Mouse (Mus musculus) CH12.LX (cell line): ENCODE data around the gene Lta. TPM values are rescaled to one million over a fixed set of nuclear protein-coding genes. Genes with fewer than 3 reads are reported as not detected.
A peak's percentile ranks its signal among the peaks of the same experiment; 100 is the strongest.

ENCODE experiments used
- DNase-seq: peaks from one replicate; pipeline ENCODE4 v3.0.0-alpha.2; 2013; ENCODE audit errors: extremely low read depth
- H3K27ac ChIP-seq: 2 replicates; pipeline ENCODE4 v1.5.1; 2012; ENCODE audit warnings: low read depth, mild to moderate bottlenecking, control low read depth, moderate library complexity; ENCODE audit not compliant: insufficient read depth
- H3K27me3 ChIP-seq: replicated peaks from 2 replicates; pipeline ENCODE3; 2012; ENCODE audit warnings: inconsistent platforms
- H3K36me3 ChIP-seq, 2 experiments: replicated peaks in 1 of 2; 2 replicates each; pipeline versions ENCODE3 to v1.6.1; 2012; ENCODE audit warnings: inconsistent platforms in 1 of 2, low read length in 1 of 2, mild to moderate bottlenecking in 1 of 2, mixed read lengths in 1 of 2, moderate library complexity in 1 of 2; ENCODE audit not compliant: control insufficient read depth in 1 of 2, insufficient read depth in 1 of 2
- H3K4me1 ChIP-seq, 2 experiments: 2 replicates each; pipeline ENCODE4 v1.6.1; 2012; ENCODE audit warnings: inconsistent platforms in 1 of 2, moderate library complexity in 1 of 2; ENCODE audit not compliant: insufficient read depth in 2 of 2, control insufficient read depth in 1 of 2
- H3K4me2 ChIP-seq: 2 replicates; pipeline ENCODE4 v1.6.1; 2012; ENCODE audit warnings: low read depth, mild to moderate bottlenecking, control low read depth; ENCODE audit not compliant: poor library complexity, insufficient read depth, severe bottlenecking
- H3K4me3 ChIP-seq, 3 experiments: fragments of 150-350 bp in 1 of 3; sonication (generic) in 1 of 3; replicated peaks in 1 of 3; 2 replicates each; pipeline versions ENCODE3 to v1.5.1; 2011 to 2012; ENCODE audit warnings: low read depth in 2 of 3, low read length in 2 of 3, mild to moderate bottlenecking in 2 of 3, moderate library complexity in 2 of 3, control low read depth in 1 of 3, improper control_type of control experiment in 1 of 3, inconsistent platforms in 1 of 3, mixed read lengths in 1 of 3; ENCODE audit not compliant: poor library complexity in 1 of 3
- H3K79me2 ChIP-seq: replicated peaks from 2 replicates; pipeline ENCODE4 v1.6.1; 2012; ENCODE audit warnings: mild to moderate bottlenecking, moderate library complexity; ENCODE audit not compliant: control insufficient read depth, poor library complexity, insufficient read depth, severe bottlenecking; ENCODE audit errors: extremely low read depth
- H3K9ac ChIP-seq: 2 replicates; pipeline ENCODE4 v1.6.1; 2012; ENCODE audit warnings: low read depth, mild to moderate bottlenecking, control low read depth, moderate library complexity; ENCODE audit not compliant: insufficient read depth
- H3K9me3 ChIP-seq: replicated peaks from 2 replicates; pipeline ENCODE3; 2012; ENCODE audit warnings: low read length, inconsistent platforms, mixed read lengths
- BHLHE40 ChIP-seq: IDR thresholded peaks from 2 replicates; pipeline ENCODE4 v1.6.1; 2011; ENCODE audit warnings: mild to moderate bottlenecking, low read depth, low read length, improper control_type of control experiment
- CHD1 ChIP-seq: IDR thresholded peaks from 2 replicates; pipeline ENCODE4 v1.6.1; 2012; ENCODE audit warnings: low read depth, low read length, improper control_type of control experiment, inconsistent platforms
- CHD2 ChIP-seq: IDR thresholded peaks from 2 replicates; pipeline ENCODE4 v1.6.1; 2011; ENCODE audit warnings: low read length, improper control_type of control experiment
- CTCF ChIP-seq, 2 experiments: IDR thresholded peaks in 1 of 2; conservative IDR thresholded peaks in 1 of 2; 2 replicates each; pipeline ENCODE4 v1.5.1; 2011 to 2012; ENCODE audit warnings: low read depth in 2 of 2, low read length in 2 of 2, improper control_type of control experiment in 1 of 2, inconsistent platforms in 1 of 2, mild to moderate bottlenecking in 1 of 2, moderate library complexity in 1 of 2
- E2F4 ChIP-seq: IDR thresholded peaks from 2 replicates; pipeline ENCODE4 v1.6.1; 2011; ENCODE audit warnings: low read depth, low read length, improper control_type of control experiment; ENCODE audit not compliant: insufficient replicate concordance
- ELF1 ChIP-seq: IDR thresholded peaks from 2 replicates; pipeline ENCODE4 v1.6.1; 2014; ENCODE audit warnings: low read depth, mild to moderate bottlenecking, inconsistent platforms, low read length, improper control_type of control experiment
- ETS1 ChIP-seq: conservative IDR thresholded peaks from 2 replicates; pipeline ENCODE4 v1.6.1; 2012; ENCODE audit warnings: low read depth, mild to moderate bottlenecking, inconsistent platforms, low read length, improper control_type of control experiment, moderate library complexity
- HCFC1 ChIP-seq: IDR thresholded peaks from 2 replicates; pipeline ENCODE4 v1.6.1; 2012; ENCODE audit warnings: low read depth, mild to moderate bottlenecking, inconsistent platforms, low read length, improper control_type of control experiment
- JUND ChIP-seq: conservative IDR thresholded peaks from 2 replicates; pipeline ENCODE4 v1.6.1; 2011; ENCODE audit warnings: low read depth, low read length, improper control_type of control experiment
- MAZ ChIP-seq: IDR thresholded peaks from 2 replicates; pipeline ENCODE4 v1.6.1; 2012; ENCODE audit warnings: low read depth, mild to moderate bottlenecking, inconsistent platforms, low read length, improper control_type of control experiment, moderate library complexity
- MEF2A ChIP-seq: IDR thresholded peaks from 2 replicates; pipeline ENCODE4 v1.6.1; 2014; ENCODE audit warnings: low read depth, mild to moderate bottlenecking, inconsistent platforms, low read length, improper control_type of control experiment, borderline replicate concordance
- MXI1 ChIP-seq: IDR thresholded peaks from 2 replicates; pipeline ENCODE4 v1.6.1; 2011; ENCODE audit warnings: mild to moderate bottlenecking, low read depth, low read length, improper control_type of control experiment
- MYC ChIP-seq: IDR thresholded peaks from 2 replicates; pipeline ENCODE4 v1.6.1; 2011; ENCODE audit warnings: low read depth, mild to moderate bottlenecking, improper control_type of control experiment, low read length
- NELFE ChIP-seq: IDR thresholded peaks from 2 replicates; pipeline ENCODE4 v1.6.1; 2011; ENCODE audit warnings: low read depth, low read length, improper control_type of control experiment
- NRF1 ChIP-seq: IDR thresholded peaks from 2 replicates; pipeline ENCODE4 v1.6.1; 2014; ENCODE audit warnings: low read depth, mild to moderate bottlenecking, inconsistent platforms, low read length, improper control_type of control experiment, moderate library complexity
- PAX5 ChIP-seq: IDR thresholded peaks from 2 replicates; pipeline ENCODE4 v1.6.1; 2012; ENCODE audit warnings: low read length, inconsistent platforms, mixed read lengths
- RCOR1 ChIP-seq: conservative IDR thresholded peaks from 2 replicates; pipeline ENCODE4 v1.6.1; 2012; ENCODE audit warnings: low read depth, mild to moderate bottlenecking, inconsistent platforms, low read length, improper control_type of control experiment
- SIN3A ChIP-seq: IDR thresholded peaks from 2 replicates; pipeline ENCODE4 v1.6.1; 2012; ENCODE audit warnings: low read length, improper control_type of control experiment, inconsistent platforms
- SMC3 ChIP-seq: IDR thresholded peaks from 2 replicates; pipeline ENCODE4 v1.6.1; 2011; ENCODE audit warnings: low read depth, low read length, improper control_type of control experiment
- TBP ChIP-seq: conservative IDR thresholded peaks from 2 replicates; pipeline ENCODE4 v1.6.1; 2011; ENCODE audit warnings: low read depth, low read length, improper control_type of control experiment
- TCF12 ChIP-seq: IDR thresholded peaks from 2 replicates; pipeline ENCODE4 v1.6.1; 2014; ENCODE audit warnings: low read depth, mild to moderate bottlenecking, inconsistent platforms, low read length, improper control_type of control experiment
- UBTF ChIP-seq: IDR thresholded peaks from 2 replicates; pipeline ENCODE4 v1.6.1; 2012; ENCODE audit warnings: low read depth, mild to moderate bottlenecking, inconsistent platforms, low read length, improper control_type of control experiment, moderate library complexity
- USF1 ChIP-seq: IDR thresholded peaks from 2 replicates; pipeline ENCODE4 v1.6.1; 2014; ENCODE audit warnings: low read depth, mild to moderate bottlenecking, inconsistent platforms, low read length, improper control_type of control experiment
- USF2 ChIP-seq: conservative IDR thresholded peaks from 2 replicates; pipeline ENCODE4 v1.6.1; 2011; ENCODE audit warnings: low read depth, low read length, improper control_type of control experiment
- ZC3H11A ChIP-seq: IDR thresholded peaks from 2 replicates; pipeline ENCODE4 v1.6.1; 2012; ENCODE audit warnings: low read depth, mild to moderate bottlenecking, inconsistent platforms, low read length, improper control_type of control experiment
- ZMIZ1 ChIP-seq: IDR thresholded peaks from 2 replicates; pipeline ENCODE4 v1.6.1; 2012; ENCODE audit warnings: low read depth, mild to moderate bottlenecking, inconsistent platforms, low read length, improper control_type of control experiment
- ZNF384 ChIP-seq: IDR thresholded peaks from 2 replicates; pipeline ENCODE4 v1.6.1; 2012; ENCODE audit warnings: low read depth, low read length, improper control_type of control experiment, inconsistent platforms
- dilution Hi-C: fragments of 300-500 bp; cut with MboI; formaldehyde crosslinking; loops from 2 replicates; pipeline ENCODE4 v1.14.3; 2020; ENCODE audit warnings: low sequenced_read_pairs; ENCODE audit not compliant: extremely low pct_unique_long_range_greater_than_20kb, extremely low pct_ligation_motif_present
- in situ Hi-C: fragments of 300-500 bp; cut with MboI; formaldehyde crosslinking; loops from 3 replicates; pipeline ENCODE4 v1.14.3; 2019; ENCODE audit warnings: low sequenced_read_pairs, low pct_ligation_motif_present, low pct_unique_long_range_greater_than_20kb, mixed read lengths
- polyA plus RNA-seq: library from polyadenylated mRNA; unstranded; fragments of >175 nt; gene quantifications from 2 replicates; pipeline ENCODE4 v1.2.1, GENCODE M21; 2012; ENCODE audit warnings: low read depth; ENCODE audit not compliant: insufficient read length
- total RNA-seq, 2 experiments: library from RNA; depleted of rRNA; stranded (reverse); fragments of 300-350 nt in 1 of 2; fragments of >200 nt in 1 of 2; gene quantifications; 2 replicates each; pipeline ENCODE4 v1.2.3; 2012 to 2014

Lta gene
- total and polyA plus RNA-seq, 3 experiments, result 13.4 to 53.0 (median 19.6) TPM

DNA sequence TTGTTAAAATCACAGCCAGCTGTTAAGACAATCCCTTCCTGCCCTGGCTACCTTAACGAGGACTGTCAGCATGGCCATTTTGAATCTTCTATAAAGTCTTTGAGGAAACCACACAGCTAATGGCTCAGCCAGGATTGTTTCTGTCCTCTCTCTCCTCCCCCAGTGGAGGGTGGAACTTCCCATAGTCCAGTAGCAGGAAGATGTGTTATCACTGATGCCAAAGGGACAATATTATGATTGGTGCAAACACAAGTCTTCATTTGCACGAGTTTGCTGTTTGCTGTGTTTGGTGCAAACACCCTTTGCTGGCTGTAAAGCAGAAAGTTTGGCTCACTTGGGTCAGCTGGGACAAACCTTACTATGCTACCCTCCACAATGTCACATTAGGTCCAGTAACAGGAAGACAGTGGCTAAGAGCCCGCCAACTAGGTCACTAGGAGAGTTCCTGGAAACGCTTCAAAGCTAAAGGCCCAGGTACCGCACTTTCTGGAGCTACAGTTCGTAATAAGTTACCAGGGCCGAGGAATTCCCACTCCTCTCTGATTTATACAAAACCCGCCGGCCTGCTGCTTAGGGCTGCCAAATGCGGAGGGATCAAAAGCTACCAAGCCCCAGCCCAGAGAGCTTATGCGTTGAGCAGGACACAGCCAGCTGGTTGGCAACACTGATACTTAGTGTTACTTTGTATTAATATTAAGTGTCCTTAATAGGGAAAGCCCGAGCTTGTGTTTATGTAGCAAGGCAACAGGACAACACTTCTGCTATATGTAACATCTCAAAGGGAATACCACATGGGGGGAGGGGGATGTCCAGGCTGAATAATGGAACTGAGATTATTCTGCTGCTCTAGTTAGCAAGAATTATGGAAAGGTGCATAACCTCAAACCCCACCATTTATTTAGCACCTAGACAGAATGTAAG, 35.5 kb upstream of the Lta start:
- Histone ChIP-seq H3K9ac (peak overlapping the region; percentile 76), H3K4me1 (peaks cover 3 to 42% of the 10 kb centered on the region in 2 experiments), H3K27me3 (no peaks in the 10 kb centered on the region), H3K27ac (peak overlapping the region; percentile 88), H3K79me2 (peaks cover 40% of the 10 kb centered on the region), H3K36me3 (peaks cover 21 to 41% of the 10 kb centered on the region in 2 experiments), H3K4me3 (peak overlapping the region; percentile 87 to 92 (median 90)), H3K4me2 (peak overlapping the region; percentile 77), H3K9me3 (no peaks in the 10 kb centered on the region)
- dilution Hi-C loops (no loop called here), in situ Hi-C loops (no loop called here)
- TF ChIP-seq MEF2A (peak; percentile 37; the same call in 1 of the 2 replicates), PAX5 (no peak), NRF1 (no peak), HCFC1 (no peak), CTCF (conservative IDR thresholded peaks at IDR 0.05 in 1 of 2, IDR thresholded peaks at IDR 0.05 in 1 of 2; ENCODE audit: low read depth in 2 of 2, low read length in 2 of 2) (no peak), BHLHE40 (no peak), TCF12 (no peak), CHD1 (peak; percentile 89; the same call in 1 of the 2 replicates), MAZ (no peak), ELF1 (no peak), ZC3H11A (no peak), RCOR1 (peak; percentile 34; the same call in 1 of the 2 replicates), MXI1 (no peak), TBP (no peak), SMC3 (no peak), USF2 (no peak), USF1 (no peak), ETS1 (no peak; the same call in 1 of the 2 replicates), UBTF (no peak), E2F4 (no peak), JUND (no peak), SIN3A (no peak), ZNF384 (no peak), ZMIZ1 (no peak; the same call in 1 of the 2 replicates), MYC (no peak), NELFE (no peak), CHD2 (peak; percentile 71)
- DNase-seq, result no peak
